Mouse (Mus musculus) G1E (cell line): ENCODE data around the gene Tlcd1. TPM values are rescaled to one million over a fixed set of nuclear protein-coding genes. Genes with fewer than 3 reads are reported as not detected.

ENCODE experiments used
- ATAC-seq: 2 replicates; pipeline ENCODE4 v1.8.0; 2016; ENCODE audit warnings: mild to moderate bottlenecking; ENCODE audit not compliant: insufficient number of reproducible peaks, poor library complexity, low FRiP score, severe bottlenecking; ENCODE audit errors: extremely low read depth
- DNase-seq: peaks from one replicate; pipeline ENCODE4 v3.0.0; 2012; ENCODE audit warnings: low spot score
- H3K27me3 ChIP-seq: 2 replicates; pipeline ENCODE4 v1.6.1; 2012; ENCODE audit warnings: mild to moderate bottlenecking, low read length, inconsistent platforms; ENCODE audit not compliant: insufficient read depth
- H3K36me3 ChIP-seq: replicated peaks from 2 replicates; pipeline ENCODE3; 2012; ENCODE audit warnings: mild to moderate bottlenecking, inconsistent platforms
- H3K4me1 ChIP-seq: 2 replicates; pipeline ENCODE4 v1.6.1; 2012; ENCODE audit warnings: low read depth, low read length, inconsistent platforms, mixed read lengths; ENCODE audit not compliant: insufficient read depth
- H3K4me3 ChIP-seq: 2 replicates; pipeline ENCODE4 v1.5.1; 2012; ENCODE audit warnings: low read depth, mild to moderate bottlenecking, inconsistent platforms, low read length, moderate library complexity, mixed read lengths
- H3K9me3 ChIP-seq: replicated peaks from 2 replicates; pipeline ENCODE4 v1.6.1; 2012; ENCODE audit warnings: inconsistent platforms
- CTCF ChIP-seq: IDR thresholded peaks from 2 replicates; pipeline ENCODE4 v1.5.1; 2012; ENCODE audit warnings: low read depth, low read length, inconsistent platforms, mixed read lengths
- GATA1 ChIP-seq: IDR thresholded peaks from 2 replicates; pipeline ENCODE4 v1.6.1; 2012; ENCODE audit warnings: borderline replicate concordance, low read length, inconsistent platforms, mixed read lengths
- GATA2 ChIP-seq: IDR thresholded peaks from 2 replicates; pipeline ENCODE4 v1.6.1; 2012; ENCODE audit warnings: low read depth, low read length, inconsistent platforms, borderline replicate concordance
- POLR2AphosphoS5 ChIP-seq: IDR thresholded peaks from 2 replicates; pipeline ENCODE4 v1.6.1; 2012; ENCODE audit warnings: low read depth, low read length, inconsistent platforms; ENCODE audit not compliant: insufficient replicate concordance
- TAL1 ChIP-seq: conservative IDR thresholded peaks from 2 replicates; pipeline ENCODE4 v1.6.1; 2012; ENCODE audit warnings: low read depth, low read length, inconsistent platforms, mixed read lengths
- polyA plus RNA-seq: library from polyadenylated mRNA; stranded (reverse); fragments of >175 nt; gene quantifications from 2 replicates; pipeline ENCODE4 v1.2.3, GENCODE M21; 2012
- total RNA-seq, 2 experiments: library from RNA; stranded (forward) in 1 of 2; stranded (reverse) in 1 of 2; fragments of 200-1000 nt in 1 of 2; fragments of >200 nt in 1 of 2; fragmentation: Nextera tagmentation in 1 of 2; gene quantifications; 2 replicates each; pipeline ENCODE4 v1.2.3; 2014 to 2017

The Tlcd1 gene
- total and polyA plus RNA-seq, 3 experiments: 6.7 to 47.8 (median 15.5) TPM

DNA sequence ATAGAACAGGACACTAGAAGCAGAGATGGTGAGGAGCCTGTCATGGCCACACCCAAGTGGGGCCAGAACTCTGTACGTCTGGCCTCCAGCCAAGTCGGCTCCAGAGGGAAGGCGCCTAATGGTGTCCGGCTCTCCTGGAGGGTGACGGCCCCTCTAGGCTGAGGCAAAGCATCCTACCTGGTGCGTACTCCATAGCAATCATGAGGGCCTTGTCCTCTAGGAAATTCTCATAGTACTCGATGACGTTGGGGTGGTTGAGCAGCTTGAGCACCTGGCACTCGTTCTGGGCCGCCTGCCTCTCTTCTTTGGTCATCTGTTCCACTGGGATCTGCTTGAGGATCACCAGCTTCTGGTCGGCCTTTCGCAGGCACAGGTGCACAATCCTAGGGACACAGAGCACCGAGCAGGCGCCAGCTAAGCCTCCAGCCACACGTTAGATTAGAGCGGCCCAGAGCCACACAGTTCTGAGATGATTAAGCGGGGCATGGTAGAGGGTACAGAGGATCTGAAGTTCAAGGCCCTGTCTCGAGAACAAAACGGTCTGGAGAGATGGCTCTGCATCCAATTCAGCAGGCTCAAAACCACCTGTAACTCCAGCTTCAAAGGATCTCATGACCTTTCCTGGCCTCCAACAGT lies 3.6 kb upstream of the Tlcd1 start:
- DNase-seq: no peak
- no peak overlapping the region for H3K4me3 ChIP-seq
- H3K4me1 ChIP-seq: peaks cover 82% of the 10 kb centered on the region
- H3K9me3 ChIP-seq: 0 out of 2 replicates have a peak, but pooled peaks cover 2% of the 10 kb centered on the region
- TF ChIP-seq GATA1 (no peak), CTCF (no peak), POLR2AphosphoS5 (no peak), TAL1 (no peak), GATA2 (no peak)
- ATAC-seq: no peak
- H3K36me3 ChIP-seq: peaks cover 32% of the 10 kb centered on the region
- H3K27me3 ChIP-seq: no peaks in the 10 kb centered on the region

DNA sequence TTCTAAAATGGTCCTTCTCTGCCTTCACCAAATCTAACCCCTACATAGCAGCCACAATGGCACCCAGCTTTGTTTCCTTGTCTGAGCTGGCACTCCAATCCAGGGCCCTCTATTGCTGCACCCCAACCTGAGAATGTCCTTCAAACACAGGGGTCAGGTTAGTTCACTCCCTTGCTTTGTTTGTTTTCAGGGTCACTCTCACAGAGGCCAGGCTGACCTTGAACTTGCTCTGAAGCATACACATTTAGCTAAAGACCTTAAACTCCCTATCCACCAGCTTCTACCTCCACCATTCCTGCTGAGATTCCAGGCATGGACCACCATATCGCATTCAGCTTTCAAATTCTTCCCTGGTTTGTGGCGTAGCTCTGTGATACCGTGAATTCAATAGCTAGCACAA lies 2.0 kb upstream of the Tlcd1 start:
- Histone ChIP-seq H3K4me1 (peaks cover 80% of the 10 kb centered on the region), H3K36me3 (peaks cover 40% of the 10 kb centered on the region), H3K9me3 (0 out of 2 replicates have a peak, but pooled peaks cover 2% of the 10 kb centered on the region), H3K27me3 (no peaks in the 10 kb centered on the region), H3K4me3 (no peak overlapping the region)
- ATAC-seq (no peak), DNase-seq (no peak)
- TF ChIP-seq CTCF (no peak), GATA1 (no peak), GATA2 (no peak), TAL1 (no peak), POLR2AphosphoS5 (no peak)

DNA sequence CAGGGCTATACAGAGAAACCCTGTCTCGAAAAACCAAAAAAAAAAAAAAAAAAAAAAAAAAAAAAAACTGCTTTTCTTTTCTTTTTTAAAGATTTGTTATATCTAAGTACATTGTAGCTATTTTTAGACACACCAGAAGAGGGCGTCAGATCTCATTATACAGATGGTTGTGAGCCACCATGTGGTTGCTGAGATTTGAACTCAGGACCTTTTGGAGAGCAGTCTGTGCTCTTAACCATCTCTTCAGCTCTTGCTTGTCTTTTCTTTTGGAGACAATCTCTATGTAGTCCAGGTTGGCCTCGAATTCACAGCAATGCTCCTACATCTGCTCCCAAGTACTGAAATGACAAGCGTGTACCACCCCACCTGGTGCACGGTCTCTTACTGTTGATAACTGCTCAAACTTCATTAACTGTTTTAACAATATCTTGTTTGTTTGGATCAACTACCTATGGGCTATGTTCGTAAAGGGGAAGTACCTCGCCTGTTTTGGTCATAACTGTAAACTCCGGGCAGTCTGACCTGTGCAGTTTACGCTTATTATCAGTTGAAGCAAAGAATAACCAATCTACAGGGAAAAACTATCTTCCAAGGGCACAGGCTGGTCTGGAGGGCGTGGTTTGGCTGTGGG lies 625 bp upstream of the Tlcd1 start:
- DNase-seq: no peak
- H3K27me3 ChIP-seq: no peaks in the 10 kb centered on the region
- peak overlapping the region; percentile 89 for H3K4me3 ChIP-seq
- H3K36me3 ChIP-seq: peaks cover 47% of the 10 kb centered on the region
- TF ChIP-seq POLR2AphosphoS5 (no peak), CTCF (no peak), GATA1 (no peak), GATA2 (no peak), TAL1 (no peak)
- no peak; the same call in 1 of the 2 replicates for ATAC-seq
- 0 out of 2 replicates have a peak, but pooled peaks cover 2% of the 10 kb centered on the region for H3K9me3 ChIP-seq
- peaks cover 81% of the 10 kb centered on the region for H3K4me1 ChIP-seq

DNA sequence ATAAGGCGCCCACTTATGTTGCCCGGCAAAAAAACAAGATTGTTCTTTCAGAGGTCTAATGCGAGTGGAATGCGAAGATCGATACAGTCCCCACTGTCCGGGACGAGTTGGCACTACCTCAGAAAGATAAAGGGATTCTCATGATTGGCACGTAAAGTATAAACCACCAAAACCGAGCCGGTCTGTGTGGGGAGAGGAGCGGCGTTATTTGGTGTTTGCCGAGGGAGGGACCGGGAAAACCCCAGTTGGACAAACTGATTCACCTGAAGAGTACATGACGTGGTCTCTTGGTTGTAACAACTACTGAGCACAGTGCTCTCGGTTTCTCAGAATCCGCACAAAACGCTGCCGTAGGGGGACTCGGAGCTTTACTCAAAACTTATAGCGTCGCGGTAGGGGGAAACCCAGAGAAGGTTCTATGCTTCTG lies 407 bp downstream of the Tlcd1 start:
- no peak for TF ChIP-seq CTCF
- no peak for TF ChIP-seq GATA2
- TF ChIP-seq TAL1: no peak
- TF ChIP-seq GATA1: no peak
- no peak for TF ChIP-seq POLR2AphosphoS5
- no peaks in the 10 kb centered on the region for H3K27me3 ChIP-seq
- DNase-seq: no peak
- H3K9me3 ChIP-seq: no peaks in the 10 kb centered on the region
- H3K36me3 ChIP-seq: peaks cover 49% of the 10 kb centered on the region
- peaks cover 81% of the 10 kb centered on the region for H3K4me1 ChIP-seq
- H3K4me3 ChIP-seq: peak overlapping the region; percentile 89
- ATAC-seq: no peak

DNA sequence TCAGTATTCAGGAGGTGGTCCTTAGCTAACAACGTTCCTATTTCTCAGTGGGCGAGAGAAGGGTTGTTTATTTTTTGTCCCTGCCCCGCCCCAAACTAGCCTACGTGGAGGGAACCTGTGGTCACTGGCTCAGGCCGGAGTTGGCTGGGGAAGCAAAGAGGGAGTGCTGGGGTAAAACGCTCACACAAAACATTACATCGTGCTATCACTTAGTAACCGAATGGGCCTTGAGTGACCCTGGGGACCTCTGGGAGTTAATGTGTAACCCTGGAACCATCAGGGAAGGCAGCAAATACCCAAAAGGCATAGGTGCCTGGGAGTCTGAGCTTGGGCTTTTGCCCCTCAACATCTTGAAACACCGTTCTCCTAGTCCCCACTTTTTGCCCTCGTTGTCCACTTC lies 926 bp downstream of the Tlcd1 start:
- peaks cover 76% of the 10 kb centered on the region for H3K4me1 ChIP-seq
- H3K4me3 ChIP-seq: peak overlapping the region; percentile 89
- H3K36me3 ChIP-seq: peaks cover 49% of the 10 kb centered on the region
- DNase-seq: no peak
- no peaks in the 10 kb centered on the region for H3K27me3 ChIP-seq
- TF ChIP-seq GATA2: no peak
- peak; percentile 52; the same call in 1 of the 2 replicates for TF ChIP-seq POLR2AphosphoS5
- ATAC-seq: no peak
- no peaks in the 10 kb centered on the region for H3K9me3 ChIP-seq

DNA sequence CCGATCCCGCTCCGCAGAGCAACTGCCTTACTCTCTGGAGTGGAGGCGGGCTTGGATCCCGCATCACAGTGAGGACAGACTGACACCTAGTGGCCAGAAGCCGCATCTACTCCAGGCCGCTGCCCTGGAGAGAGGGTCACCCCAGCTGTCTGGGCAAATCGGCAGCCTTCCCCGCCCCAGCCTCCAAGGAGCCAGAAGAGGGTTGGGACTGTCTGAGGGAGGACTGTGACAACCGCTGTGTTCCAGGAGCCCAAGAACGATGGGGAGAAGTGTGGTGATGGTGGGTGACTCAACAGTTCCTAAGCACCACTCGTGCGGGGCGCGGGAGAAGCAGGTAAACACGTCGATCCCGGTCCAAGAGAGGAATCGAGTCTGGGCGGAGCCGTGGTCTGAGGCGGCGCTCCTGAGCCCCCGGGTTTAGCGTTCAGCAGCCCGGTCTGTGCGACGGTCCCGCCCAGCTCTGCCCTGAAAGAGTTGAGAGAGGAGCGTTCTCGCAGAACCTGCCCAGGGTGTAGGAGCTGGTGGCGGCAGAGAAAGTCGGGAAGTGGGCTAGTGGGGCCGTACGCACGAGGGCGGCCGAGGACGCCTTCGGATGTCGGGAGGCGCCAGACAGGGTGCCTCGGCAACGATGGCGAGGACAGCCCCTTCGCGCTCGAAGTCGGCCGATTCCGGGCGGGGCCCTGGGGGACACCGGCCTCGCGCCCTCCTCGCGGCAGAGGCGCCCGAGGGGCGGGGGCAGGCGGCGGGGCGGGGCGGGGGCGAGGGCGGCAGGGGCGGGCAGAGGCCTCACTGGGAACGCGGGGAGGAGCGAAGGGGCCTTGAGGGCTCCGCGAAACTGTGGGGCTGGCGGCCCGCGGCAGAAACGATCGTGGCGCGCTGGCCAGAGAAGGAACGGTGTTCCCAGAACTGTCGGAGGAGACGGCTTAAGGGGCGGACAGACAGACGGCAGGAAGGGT lies 1.7 kb downstream of the Tlcd1 start:
- ATAC-seq (peak; percentile 42; the same call in 1 of the 2 replicates), DNase-seq (peak; percentile 87)
- Histone ChIP-seq H3K36me3 (peaks cover 45% of the 10 kb centered on the region), H3K4me1 (peaks cover 70% of the 10 kb centered on the region), H3K9me3 (no peaks in the 10 kb centered on the region), H3K27me3 (no peaks in the 10 kb centered on the region), H3K4me3 (peak overlapping the region; percentile 89)
- TF ChIP-seq GATA2 (no peak), GATA1 (no peak), POLR2AphosphoS5 (peak; percentile 73; the same call in 1 of the 2 replicates), TAL1 (no peak), CTCF (peak; percentile 92)
